Comparison of ENCODE assay signal across 9 mouse cellular contexts in genomic region chr2:91986071-91986470, GRCm38 (mm10). TPM values are rescaled to one million over a fixed set of nuclear protein-coding genes. Genes with fewer than 3 reads are reported as not detected.
A peak's percentile ranks its signal among the peaks of the same experiment; 100 is the strongest.
DNase-seq lines count a peak whose midpoint lies in the region; ATAC-seq and TF ChIP-seq lines count a peak whose summit lies in the region.
"Had no signal": no experiment of that assay in that cellular context is flagged by ENCODE, and none has a peak within 500 bp of the region (broad histone marks: within the 10 kb centered on the region; RNA-seq: fewer than 3 reads in every experiment).

No protein-coding gene starts in this region.

- peak overlapping the region; percentile 56; the same call in 1 of the 2 replicates for H3K27ac ChIP-seq in heart, embryonic 10.5 days
- H3K27ac ChIP-seq in CH12.LX (ENCODE audit: insufficient read depth, low read depth): no peak overlapping the region
- no peak overlapping the region for H3K27ac ChIP-seq in embryonic facial prominence, embryonic 14.5 days (replicated peaks; ENCODE audit: low read depth, low read length)
- no peak overlapping the region for H3K27ac ChIP-seq in liver, embryonic 12.5 days

- H3K9me3 ChIP-seq in heart, embryonic 10.5 days: no peaks in the 10 kb centered on the region
- peaks cover 8% of the 10 kb centered on the region for H3K9me3 ChIP-seq in CH12.LX (replicated peaks; ENCODE audit: low read length)
- H3K9me3 ChIP-seq in embryonic facial prominence, embryonic 14.5 days (ENCODE audit: control insufficient read depth, low read length): no peaks in the 10 kb centered on the region
- no peaks in the 10 kb centered on the region for H3K9me3 ChIP-seq in liver, embryonic 12.5 days (replicated peaks)

- peak in 1 of 2 experiments; percentile 81; a peak in 2 of 4 replicates for TF ChIP-seq CTCF in CH12.LX (conservative IDR thresholded peaks at IDR 0.05 in 1 of 2, IDR thresholded peaks at IDR 0.05 in 1 of 2; ENCODE audit: low read depth in 2 of 2, low read length in 2 of 2)

- H3K36me3 ChIP-seq in heart, embryonic 10.5 days: peaks cover 18% of the 10 kb centered on the region
- peaks cover 0 to 7% of the 10 kb centered on the region in 2 experiments for H3K36me3 ChIP-seq in CH12.LX (replicated peaks in 1 of 2; ENCODE audit: control insufficient read depth in 1 of 2, insufficient read depth in 1 of 2, low read length in 1 of 2)
- peaks cover 26% of the 10 kb centered on the region for H3K36me3 ChIP-seq in embryonic facial prominence, embryonic 14.5 days (ENCODE audit: control insufficient read depth, insufficient read depth, low read length)
- no peaks in the 10 kb centered on the region; the same call in 1 of the 2 replicates for H3K36me3 ChIP-seq in liver, embryonic 12.5 days

- DNase-seq in heart, embryonic 10.5 days (ENCODE audit: low spot score): no peak
- no peak for DNase-seq in heart, postnatal 4 days
- DNase-seq in CH12.LX (ENCODE audit: extremely low read depth): peak; percentile 58
- peak; percentile 73 for DNase-seq in embryonic facial prominence, embryonic 14.5 days (ENCODE audit: low spot score)
- DNase-seq in urinary bladder, postnatal 14 days (ENCODE audit: low spot score): no peak
- no peak for DNase-seq in adipocyte (ENCODE audit: low spot score)

- 5% methylated on average over 5 of the region's 5 CpGs for WGBS in heart, embryonic 10.5 days
- WGBS in embryonic facial prominence, embryonic 14.5 days: 14% methylated on average over 5 of the region's 5 CpGs
- 6% methylated on average over 5 of the region's 5 CpGs for WGBS in liver, embryonic 12.5 days (ENCODE audit: insufficient replicate concordance)

- TF ChIP-seq EP300 in CH12.LX (IDR thresholded peaks at IDR 0.05; ENCODE audit: low read length): no peak

- peaks cover 37% of the 10 kb centered on the region for H3K4me1 ChIP-seq in heart, embryonic 10.5 days
- H3K4me1 ChIP-seq in CH12.LX (ENCODE audit: control insufficient read depth in 1 of 2, insufficient read depth in 2 of 2): peaks cover 5 to 25% of the 10 kb centered on the region in 2 experiments
- no peaks in the 10 kb centered on the region for H3K4me1 ChIP-seq in embryonic facial prominence, embryonic 14.5 days (ENCODE audit: control insufficient read depth, insufficient read depth, low read length)
- peaks cover 30% of the 10 kb centered on the region for H3K4me1 ChIP-seq in liver, embryonic 12.5 days

- no peak overlapping the region for H3K4me3 ChIP-seq in heart, embryonic 10.5 days
- peak overlapping the region in 2 of 3 experiments; percentile 28 to 30 for H3K4me3 ChIP-seq in CH12.LX (replicated peaks in 1 of 3; ENCODE audit: low read depth in 2 of 3, low read length in 2 of 3, poor library complexity in 1 of 3)
- H3K4me3 ChIP-seq in embryonic facial prominence, embryonic 14.5 days (ENCODE audit: low read depth, low read length): no peak overlapping the region
- no peak overlapping the region for H3K4me3 ChIP-seq in liver, embryonic 12.5 days

- H3K9ac ChIP-seq in CH12.LX (ENCODE audit: insufficient read depth, low read depth): no peak overlapping the region
- H3K9ac ChIP-seq in embryonic facial prominence, embryonic 14.5 days (ENCODE audit: low read depth, low read length): no peak overlapping the region
- no peak overlapping the region for H3K9ac ChIP-seq in liver, embryonic 12.5 days

- TF ChIP-seq POLR2A in CH12.LX (IDR thresholded peaks at IDR 0.05; ENCODE audit: low read depth, low read length): no peak

- 0 out of 2 replicates have a peak, but pooled peaks cover 4% of the 10 kb centered on the region for H3K27me3 ChIP-seq in heart, embryonic 10.5 days (ENCODE audit: insufficient read depth, poor library complexity, severe bottlenecking)
- peaks cover 5% of the 10 kb centered on the region for H3K27me3 ChIP-seq in CH12.LX (replicated peaks)
- no peaks in the 10 kb centered on the region for H3K27me3 ChIP-seq in embryonic facial prominence, embryonic 14.5 days (replicated peaks; ENCODE audit: control insufficient read depth, insufficient read depth, low read length)
- H3K27me3 ChIP-seq in liver, embryonic 12.5 days (replicated peaks): peaks cover 13% of the 10 kb centered on the region; the same call in 1 of the 2 replicates

- dilution Hi-C loops in CH12.LX (cut with MboI; ENCODE audit: extremely low pct_ligation_motif_present, extremely low pct_unique_long_range_greater_than_20kb, low sequenced_read_pairs): no loop called here

- in situ Hi-C loops in CH12.LX (cut with MboI; ENCODE audit: low pct_ligation_motif_present, low pct_unique_long_range_greater_than_20kb, low sequenced_read_pairs): loop anchor here (5.0 kb wide), 3 partner anchors 44 to 446 kb away; partner anchors contain the start of gene Cry2

- H3K4me2 ChIP-seq in CH12.LX (ENCODE audit: insufficient read depth, low read depth, poor library complexity, severe bottlenecking): peak overlapping the region; percentile 44
- H3K4me2 ChIP-seq in embryonic facial prominence, embryonic 14.5 days (ENCODE audit: low read depth, low read length): no peak overlapping the region
- no peak overlapping the region for H3K4me2 ChIP-seq in liver, embryonic 12.5 days

- ATAC-seq in embryonic facial prominence, embryonic 14.5 days (ENCODE audit: low read depth): peak; percentile 53; the same call in 1 of the 2 replicates
- ATAC-seq in liver, embryonic 12.5 days: peak; percentile 58
- peak; percentile 33; the same call in 1 of the 2 replicates for ATAC-seq in neutrophil, adult 5-6 weeks (ENCODE audit: extremely low read depth, insufficient number of reproducible peaks, low FRiP score, poor library complexity, severe bottlenecking)

- TF ChIP-seq RAD21 in CH12.LX (IDR thresholded peaks at IDR 0.05; ENCODE audit: low read depth, low read length): peak; percentile 84

- no peaks in the 10 kb centered on the region for H3K79me2 ChIP-seq in CH12.LX (replicated peaks; ENCODE audit: control insufficient read depth, extremely low read depth, insufficient read depth, poor library complexity, severe bottlenecking)

TF ChIP-seq in CH12.LX, 34 proteins besides CTCF, POLR2A, EP300 and RAD21 (continues in another document):
- TF ChIP-seq HCFC1 (IDR thresholded peaks at IDR 0.05; ENCODE audit: low read depth, low read length) (no peak), ZKSCAN1 (IDR thresholded peaks at IDR 0.05; ENCODE audit: borderline replicate concordance, low read depth, low read length) (no peak), TCF12 (IDR thresholded peaks at IDR 0.05; ENCODE audit: low read depth, low read length) (peak; percentile 26; the same call in 1 of the 2 replicates), IRF4 (IDR thresholded peaks at IDR 0.05; ENCODE audit: low read depth, low read length) (peak; percentile 44; the same call in 1 of the 2 replicates), E2F4 (IDR thresholded peaks at IDR 0.05; ENCODE audit: insufficient replicate concordance, low read depth, low read length) (no peak), CHD1 (IDR thresholded peaks at IDR 0.05; ENCODE audit: low read depth, low read length) (no peak), ELF1 (IDR thresholded peaks at IDR 0.05; ENCODE audit: low read depth, low read length) (peak; percentile 85)

RNA-seq across cellular contexts. Expression of gene Dgkz, which starts 10.4 kb away (rescaled TPM):
- 58.4 and 61.0 TPM in 2 replicates for polyA plus RNA-seq in heart, embryonic 10.5 days (2016; fragmentation: Nextera tagmentation; extraction: Ambion mirVana)
- total RNA-seq in heart, postnatal 4 days (2021): 10 to 100 TPM; 76.6 to 80.9 TPM
- 50.3 and 50.4 TPM in 2 replicates for total RNA-seq in CH12.LX (2012; rRNA removed)
- total RNA-seq in CH12.LX (2014; rRNA removed): 32.3 and 38.6 TPM in 2 replicates
- polyA plus RNA-seq in CH12.LX (2012; ENCODE audit: insufficient read length, low read depth): 53.9 and 60.2 TPM in 2 replicates
- 44.9 and 47.4 TPM in 2 replicates for polyA plus RNA-seq in embryonic facial prominence, embryonic 14.5 days (2014; fragmentation: Nextera tagmentation; extraction: Ambion mirVana)
- polyA plus RNA-seq in liver, embryonic 12.5 days (2016; fragmentation: Nextera tagmentation; extraction: Ambion mirVana): 46.9 and 48.8 TPM in 2 replicates
- 137 TPM in 2 replicates for total RNA-seq in neutrophil, adult 5-6 weeks (2017)

RNA-seq across cellular contexts. Expression of gene Creb3l1, which starts 38.2 kb away (rescaled TPM):
- polyA plus RNA-seq in heart, embryonic 10.5 days (2016; fragmentation: Nextera tagmentation; extraction: Ambion mirVana): 7.2 and 8.6 TPM in 2 replicates
- 10 to 100 TPM; 16.9 to 18.5 TPM for total RNA-seq in heart, postnatal 4 days (2021)
- total RNA-seq in CH12.LX (2012; rRNA removed): 0.29 and 0.59 TPM in 2 replicates
- total RNA-seq in CH12.LX (2014; rRNA removed): 0.08 and 0.27 TPM in 2 replicates
- 1.5 and 2.0 TPM in 2 replicates for polyA plus RNA-seq in CH12.LX (2012; ENCODE audit: insufficient read length, low read depth)
- polyA plus RNA-seq in embryonic facial prominence, embryonic 14.5 days (2014; fragmentation: Nextera tagmentation; extraction: Ambion mirVana): 42.6 and 56.6 TPM in 2 replicates
- polyA plus RNA-seq in liver, embryonic 12.5 days (2016; fragmentation: Nextera tagmentation; extraction: Ambion mirVana): 1.9 and 2.3 TPM in 2 replicates
- total RNA-seq in neutrophil, adult 5-6 weeks (2017): 0.23 and 0.25 TPM in 2 replicates

RNA-seq across cellular contexts. Expression of gene Gm9821, which starts 40.6 kb away (rescaled TPM):
- 1.9 and 3.0 TPM in 2 replicates for polyA plus RNA-seq in heart, embryonic 10.5 days (2016; fragmentation: Nextera tagmentation; extraction: Ambion mirVana)
- not detected for total RNA-seq in heart, postnatal 4 days (2021)
- 0.25 TPM in 2 replicates for total RNA-seq in CH12.LX (2012; rRNA removed)
- total RNA-seq in CH12.LX (2014; rRNA removed): not detected in 2 replicates
- polyA plus RNA-seq in CH12.LX (2012; ENCODE audit: insufficient read length, low read depth): 3.8 TPM in 2 replicates
- polyA plus RNA-seq in embryonic facial prominence, embryonic 14.5 days (2014; fragmentation: Nextera tagmentation; extraction: Ambion mirVana): 0.70 and 0.76 TPM in 2 replicates
- polyA plus RNA-seq in liver, embryonic 12.5 days (2016; fragmentation: Nextera tagmentation; extraction: Ambion mirVana): 2.3 and 2.5 TPM in 2 replicates
- 0.35 and 0.74 TPM in 2 replicates for total RNA-seq in neutrophil, adult 5-6 weeks (2017)
- total RNA-seq: heart, postnatal 10 days had no signal

RNA-seq across cellular contexts. Expression of gene Mdk, which starts 54.0 kb away (rescaled TPM):
- polyA plus RNA-seq in heart, embryonic 10.5 days (2016; fragmentation: Nextera tagmentation; extraction: Ambion mirVana): 1,001 and 1,694 TPM in 2 replicates
- 100 to 1,000 TPM; 102 to 110 TPM for total RNA-seq in heart, postnatal 4 days (2021)
- total RNA-seq in CH12.LX (2012; rRNA removed): 0.25 and 0.38 TPM in 2 replicates
- 0.34 TPM in 1 of 2 replicates, not detected in the other for total RNA-seq in CH12.LX (2014; rRNA removed)
- 2.4 and 3.1 TPM in 2 replicates for polyA plus RNA-seq in CH12.LX (2012; ENCODE audit: insufficient read length, low read depth)
- polyA plus RNA-seq in embryonic facial prominence, embryonic 14.5 days (2014; fragmentation: Nextera tagmentation; extraction: Ambion mirVana): 700 and 828 TPM in 2 replicates
- 137 and 140 TPM in 2 replicates for polyA plus RNA-seq in liver, embryonic 12.5 days (2016; fragmentation: Nextera tagmentation; extraction: Ambion mirVana)
- total RNA-seq in neutrophil, adult 5-6 weeks (2017): 1.1 and 1.3 TPM in 2 replicates

RNA-seq across cellular contexts. Expression of gene Chrm4, which starts 59.0 kb away (rescaled TPM):
- polyA plus RNA-seq in heart, embryonic 10.5 days (2016; fragmentation: Nextera tagmentation; extraction: Ambion mirVana): 0.16 and 0.57 TPM in 2 replicates
- not detected for total RNA-seq in heart, postnatal 4 days (2021)
- 13.9 and 15.1 TPM in 2 replicates for total RNA-seq in CH12.LX (2012; rRNA removed)
- 9.2 and 10.0 TPM in 2 replicates for total RNA-seq in CH12.LX (2014; rRNA removed)
- polyA plus RNA-seq in CH12.LX (2012; ENCODE audit: insufficient read length, low read depth): 10.4 and 14.4 TPM in 2 replicates
- polyA plus RNA-seq in embryonic facial prominence, embryonic 14.5 days (2014; fragmentation: Nextera tagmentation; extraction: Ambion mirVana): 0.31 and 0.47 TPM in 2 replicates
- 0.17 TPM in 1 of 2 replicates, not detected in the other for polyA plus RNA-seq in liver, embryonic 12.5 days (2016; fragmentation: Nextera tagmentation; extraction: Ambion mirVana)
- total RNA-seq in neutrophil, adult 5-6 weeks (2017): not detected in 2 replicates

Comparison
In these comparisons a context has a peak if more than half of its experiments do, and no peak if none do; other contexts are left out.
1. DNase-seq: peak in CH12.LX (single experiment) and embryonic facial prominence, embryonic 14.5 days (single experiment); none in heart, embryonic 10.5 days (single experiment), heart, postnatal 4 days (single experiment), urinary bladder, postnatal 14 days (single experiment) and adipocyte (single experiment).
2. H3K4me3 ChIP-seq: peak in CH12.LX (2 of 3); none in heart, embryonic 10.5 days (single experiment), embryonic facial prominence, embryonic 14.5 days (single experiment) and liver, embryonic 12.5 days (single experiment).
3. Peak in every context shown above with its lines, with median percentiles within 50 percentile points of each other: ATAC-seq.